Mouse (Mus musculus) right cerebral cortex, postnatal 10 days (tissue): ENCODE measurements at regions not wholly inside any gene's neighbourhood (a gene's known extent, or its start where the extent isn't known, plus 50 kb on each side); places are given as distances from the start of the nearest gene placed in this dataset.

ENCODE experiments used
- DNase-seq, 2 experiments: peaks; one replicate each; pipeline ENCODE4 v3.0.0; 2021; ENCODE audit warnings: low spot score in 2 of 2

GRCm38 (mm10) chr7:130036235-130036634 is 444.6 kb downstream of the Wdr11 start:
- no peak for DNase-seq

GRCm38 (mm10) chr7:130036845-130037572 is 445.3 kb downstream of the Wdr11 start:
- DNase-seq: no peak

DNA sequence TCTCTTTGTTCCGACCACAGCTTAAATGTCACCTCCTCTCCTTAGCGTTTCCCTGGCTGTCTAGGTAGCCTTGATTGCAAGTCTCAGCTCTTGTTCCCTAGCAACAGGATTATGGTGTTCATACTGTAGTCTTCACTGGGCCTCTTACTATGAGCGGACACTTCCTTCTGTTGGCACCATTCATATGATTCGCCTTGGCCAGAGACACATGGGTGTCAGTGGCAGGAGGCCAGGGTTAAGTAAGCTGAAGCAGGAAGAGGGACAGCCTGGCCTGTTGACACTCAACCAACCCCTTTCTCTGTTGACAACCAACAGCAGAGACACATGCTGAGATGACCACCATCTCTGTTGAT is 445.9 kb downstream of the Wdr11 start:
- no peak for DNase-seq

GRCm38 (mm10) chr7:130040596-130040995 is 448.9 kb downstream of the Wdr11 start:
- DNase-seq: no peak

GRCm38 (mm10) chr7:130041402-130041965 is 449.8 kb downstream of the Wdr11 start:
- no peak for DNase-seq

DNA sequence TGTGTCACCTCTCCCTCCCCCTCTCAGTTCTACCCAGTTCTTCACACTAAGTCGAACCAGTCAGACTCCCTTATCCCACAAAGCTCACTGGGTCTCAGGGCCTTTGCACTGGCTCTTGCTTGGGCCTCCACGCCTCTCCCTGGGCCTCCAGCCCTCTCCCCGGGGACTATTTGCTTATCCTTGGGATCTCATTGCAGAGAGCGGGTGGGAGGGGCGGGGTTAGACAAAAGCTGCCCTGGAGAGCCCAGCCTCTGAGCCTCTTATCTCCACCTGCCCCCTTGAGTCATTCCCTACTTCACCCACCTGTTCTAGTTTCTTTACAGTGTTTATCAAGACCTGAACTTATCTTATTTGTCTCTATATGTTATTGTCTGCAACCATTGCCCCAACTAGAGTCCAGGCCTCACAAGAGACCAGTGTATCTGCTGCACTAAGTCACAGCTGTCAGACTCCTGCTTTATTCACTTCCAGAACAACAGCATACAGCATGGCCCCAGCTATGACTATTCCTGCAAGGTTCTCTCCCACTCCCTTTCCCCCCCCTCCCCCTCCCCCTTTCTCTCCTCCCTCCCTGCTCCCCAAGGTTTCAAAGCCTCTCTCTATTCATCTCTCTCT is 450.7 kb downstream of the Wdr11 start:
- DNase-seq: no peak

DNA sequence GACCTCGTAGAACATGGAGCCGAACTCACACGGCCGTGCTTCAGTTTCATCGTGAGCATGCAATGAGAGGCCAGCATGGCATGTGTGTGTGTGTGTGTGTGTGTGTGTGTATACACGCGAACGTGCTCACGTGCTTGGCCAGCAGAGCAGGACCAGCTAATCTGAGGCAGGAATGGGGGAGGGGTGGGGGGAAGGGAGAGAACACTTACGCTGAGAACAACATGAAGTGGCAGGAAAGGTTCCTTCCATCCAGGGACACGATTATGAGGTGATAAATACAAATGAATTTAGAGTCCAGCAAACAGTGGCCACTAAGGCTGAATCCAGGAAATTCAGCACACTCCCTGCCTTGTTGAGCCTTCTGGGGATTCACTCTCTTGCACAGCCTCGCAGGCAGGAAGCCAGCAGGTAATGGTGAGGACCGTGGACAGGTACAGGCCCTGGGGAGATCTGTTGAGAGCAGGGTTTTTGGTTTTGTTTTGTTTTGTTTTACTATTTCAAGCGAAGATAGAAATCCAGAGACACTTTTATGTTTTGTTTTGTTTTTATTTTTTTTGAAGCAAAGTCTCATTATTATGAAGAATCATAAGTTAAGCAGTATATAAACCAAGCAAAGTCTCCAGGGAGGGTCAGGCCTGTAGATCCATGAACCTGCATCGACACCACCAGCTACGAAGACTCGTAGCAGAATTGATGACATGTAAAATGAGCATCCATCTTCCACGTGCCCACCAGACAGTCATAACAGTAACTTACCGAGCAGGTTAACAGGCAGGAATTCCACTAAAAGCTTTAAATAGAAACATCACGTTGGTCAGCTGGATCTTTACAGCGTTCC is 452.0 kb downstream of the Wdr11 start:
- no peak for DNase-seq

DNA sequence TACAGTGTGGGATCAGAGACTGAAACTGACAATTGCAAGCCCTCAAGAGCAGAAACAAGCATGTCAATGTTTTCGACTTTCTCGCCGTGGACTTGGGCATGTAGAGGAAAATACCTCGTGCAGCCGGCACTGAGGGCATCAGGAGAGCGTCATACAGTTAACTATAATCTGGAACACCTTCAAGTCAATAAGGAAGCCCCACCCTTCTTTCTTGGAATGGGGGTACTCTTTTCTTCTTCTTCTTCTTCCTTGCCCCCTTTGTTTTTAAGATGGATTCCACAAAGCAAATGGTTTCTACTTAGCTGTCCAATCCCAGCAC is 452.5 kb downstream of the Wdr11 start:
- DNase-seq: no peak

GRCm38 (mm10) chr7:130044581-130044980 is 452.9 kb downstream of the Wdr11 start:
- DNase-seq: no peak

DNA sequence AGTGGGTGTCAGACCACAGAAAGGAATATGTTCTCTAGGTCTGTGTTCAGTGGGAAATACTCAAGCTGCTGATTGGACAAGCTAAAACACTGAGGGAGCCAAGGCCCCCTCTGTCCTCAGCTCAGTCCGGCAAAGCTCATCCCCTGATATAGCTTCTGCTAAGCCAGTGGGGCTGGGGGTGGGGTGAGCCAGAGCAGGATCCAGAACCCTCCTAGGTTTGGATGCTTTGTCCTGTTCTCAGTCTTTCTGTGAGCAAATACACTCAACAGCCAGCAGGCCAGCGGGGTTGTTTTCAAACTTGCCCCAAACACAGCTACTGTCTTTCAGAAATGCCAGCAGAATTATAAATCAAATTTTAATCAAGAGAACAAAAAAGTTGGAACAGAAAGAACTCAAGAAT is 454.4 kb downstream of the Wdr11 start:
- no peak for DNase-seq

DNA sequence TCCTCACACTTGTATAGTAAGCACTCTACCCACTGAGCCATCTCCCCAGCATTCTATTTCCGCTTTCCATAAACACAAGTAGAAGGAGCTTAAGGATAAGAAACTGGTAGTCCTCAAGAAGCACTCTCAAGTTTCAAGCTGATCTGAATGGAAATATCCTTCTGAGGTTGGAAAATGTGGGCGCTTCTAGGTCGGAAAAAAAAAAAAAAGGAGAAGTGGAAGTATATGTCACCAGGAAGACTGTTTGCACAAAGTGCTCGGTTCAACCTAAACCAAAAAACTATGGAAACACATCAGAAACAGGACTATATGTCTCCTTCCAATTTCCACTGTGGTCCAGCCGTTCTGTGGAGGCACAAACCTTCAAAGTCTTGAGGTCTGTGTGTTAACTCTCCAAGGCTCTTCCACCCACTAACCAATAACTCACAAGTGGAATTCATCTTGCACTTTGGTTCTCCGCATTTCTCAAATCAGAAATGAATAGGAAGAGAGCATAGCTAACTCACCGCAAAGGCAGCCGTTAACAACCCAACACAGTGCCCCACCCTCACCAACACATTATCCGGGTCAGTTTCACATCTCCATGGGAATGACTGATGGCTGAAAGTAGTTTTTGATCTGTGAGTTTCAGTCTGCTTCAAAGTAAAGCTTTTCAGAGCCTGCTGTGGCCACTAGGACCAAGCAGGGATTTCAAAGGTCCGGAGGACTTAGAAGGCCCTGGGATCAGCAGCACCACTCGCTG is 455.8 kb downstream of the Wdr11 start:
- no peak for DNase-seq

- no peak for DNase-seq
Measured at GRCm38 (mm10) chr7:130048106-130048772, 456.6 kb downstream of the Wdr11 start.

- DNase-seq: no peak
Measured at GRCm38 (mm10) chr7:130049461-130049860, 457.8 kb downstream of the Wdr11 start.

- DNase-seq: no peak
Measured at GRCm38 (mm10) chr7:130050120-130050519, 458.5 kb downstream of the Wdr11 start.

DNA sequence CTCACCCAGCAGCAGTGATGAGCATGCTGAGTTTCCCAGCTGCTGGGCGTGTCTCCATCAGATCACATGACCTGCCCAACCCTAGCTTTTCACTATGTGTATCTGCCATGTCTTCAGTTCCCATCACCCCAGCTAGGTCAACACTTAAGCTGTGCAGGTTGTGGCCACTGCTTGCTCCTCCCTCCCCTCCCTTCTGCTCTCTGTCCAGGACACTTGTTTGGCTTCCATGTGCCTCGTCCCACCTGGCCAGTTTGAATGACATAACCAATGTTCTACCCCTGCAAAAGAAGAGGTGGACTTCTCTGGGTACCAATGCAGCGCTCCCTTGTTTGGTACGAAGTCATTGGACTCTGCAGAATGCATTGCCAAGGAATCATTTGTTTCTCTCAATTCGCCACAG is 460.7 kb downstream of the Wdr11 start:
- no peak for DNase-seq

DNA sequence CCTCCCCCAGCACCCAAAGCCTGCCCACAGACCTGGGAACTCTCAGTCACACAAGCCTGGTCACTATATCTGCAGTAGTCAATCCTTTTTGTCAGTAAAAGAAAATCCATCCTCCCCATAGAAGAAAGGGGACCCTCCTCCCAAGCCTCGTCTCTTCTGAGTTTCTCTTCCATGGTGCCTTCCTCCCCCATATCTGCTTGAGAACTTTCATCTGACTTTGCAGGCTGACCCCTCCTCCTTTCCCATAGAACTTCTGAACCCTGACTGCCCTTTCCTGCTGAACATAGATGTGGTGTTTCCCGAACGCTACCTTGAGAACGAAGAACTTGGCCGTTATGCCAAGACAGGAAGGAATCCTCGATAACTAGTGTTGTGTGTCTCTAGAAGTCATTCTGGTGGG is 462.5 kb downstream of the Ate1 start:
- no peak for DNase-seq

DNA sequence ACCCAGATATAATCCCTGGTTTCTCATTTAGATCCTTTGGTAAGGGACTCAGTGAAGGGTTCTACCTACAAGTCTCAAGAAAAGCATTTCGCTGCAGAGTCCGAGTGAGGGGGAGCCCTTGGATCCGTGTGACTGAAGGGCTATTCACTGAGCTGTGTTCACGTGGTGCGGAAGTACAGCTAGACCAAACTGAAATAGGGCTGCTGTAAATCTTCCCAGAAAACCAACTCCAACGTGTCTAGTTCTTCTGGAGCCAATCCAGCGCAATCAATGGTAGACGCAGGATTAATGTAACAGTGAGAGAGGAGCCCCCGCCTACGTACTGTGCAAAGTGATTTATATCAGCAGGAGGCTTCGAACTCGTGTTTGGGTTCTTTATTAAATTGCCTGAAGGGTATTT is 461.9 kb downstream of the Ate1 start:
- no peak for DNase-seq

- no peak for DNase-seq
Measured at GRCm38 (mm10) chr7:130059684-130060607, 460.2 kb downstream of the Ate1 start.

- DNase-seq: no peak
Measured at GRCm38 (mm10) chr7:130064500-130064899, 455.7 kb downstream of the Ate1 start.

- no peak for DNase-seq
Measured at GRCm38 (mm10) chr7:130068316-130068715, 451.9 kb downstream of the Ate1 start.
